Mouse (Mus musculus) lung, postnatal 0 days (tissue): ENCODE data around the gene Glyctk.

Experiments used
- CTCF ChIP-seq: IDR thresholded peaks from 2 replicates; pipeline ENCODE4 v1.5.1; 2016; ENCODE audit warnings: antibody characterized with exemption, mild to moderate bottlenecking
- EP300 ChIP-seq: IDR thresholded peaks from 2 replicates; pipeline ENCODE4 v1.6.1; 2016; ENCODE audit warnings: antibody characterized with exemption, mild to moderate bottlenecking, control low read depth

DNA sequence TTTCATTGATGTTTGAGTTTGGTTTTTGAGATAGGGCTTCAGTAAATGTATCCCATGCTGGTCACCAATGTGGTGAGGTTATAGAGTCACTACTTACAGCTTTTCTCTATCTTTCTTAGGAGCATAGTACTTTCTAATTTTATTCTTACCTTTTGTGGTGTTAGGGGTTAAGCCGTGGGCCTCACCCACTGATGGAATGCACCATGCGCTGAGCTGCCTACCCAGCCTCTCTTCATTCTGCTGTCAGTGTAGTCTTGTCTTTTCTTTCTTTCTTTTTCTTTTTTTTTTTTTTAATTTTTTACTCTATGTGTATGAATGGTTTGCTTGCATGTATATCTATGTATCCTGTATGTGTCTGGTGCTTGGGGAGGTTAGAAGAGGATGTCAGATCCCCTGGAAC, 21.5 kb upstream of the Glyctk start:
- TF ChIP-seq CTCF = no peak
- TF ChIP-seq EP300 = no peak
